Mouse (Mus musculus): ENCODE results near the gene Abi3bp.

DNA sequence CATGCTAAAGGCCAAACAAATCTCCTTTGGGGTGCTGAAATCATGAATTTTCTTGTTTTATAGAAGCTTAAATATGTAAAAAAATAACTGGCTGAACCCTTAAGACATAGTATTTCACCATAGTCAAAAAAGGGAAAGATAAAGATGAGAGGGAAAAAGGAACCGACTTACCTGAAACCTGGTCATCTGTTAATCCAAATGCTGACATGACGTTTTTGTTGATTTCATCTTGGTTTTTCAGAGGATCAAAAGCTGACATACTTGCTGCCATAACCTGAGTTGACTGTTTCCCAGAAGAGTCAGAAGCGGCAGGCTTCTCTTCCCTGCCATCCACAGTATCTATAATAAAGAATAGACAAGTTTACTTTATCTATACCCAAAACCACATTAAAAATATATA lies 223.2 kb downstream of the Abi3bp start:
- TF ChIP-seq CTCF (IDR thresholded peaks at IDR 0.05; ENCODE audit: extremely low read depth, insufficient read length, insufficient replicate concordance, low read depth, low read length) (no peak), POLR2A (IDR thresholded peaks at IDR 0.05; ENCODE audit: low read depth, low read length) (no peak)

All from small intestine, adult 2 months (tissue).